Comparison of ENCODE assay signal across 28 mouse cellular contexts in genomic region chr8:106976436-106976835, GRCm38 (mm10). TPM values are rescaled to one million over a fixed set of nuclear protein-coding genes. Genes with fewer than 3 reads are reported as not detected.
A peak's percentile ranks its signal among the peaks of the same experiment; 100 is the strongest.
DNase-seq lines count a peak whose midpoint lies in the region; ATAC-seq and TF ChIP-seq lines count a peak whose summit lies in the region.
"Had no signal": no experiment of that assay in that cellular context is flagged by ENCODE, and none has a peak within 500 bp of the region (broad histone marks: within the 10 kb centered on the region; RNA-seq: fewer than 3 reads in every experiment).

No protein-coding gene starts in this region.

- no peaks in the 10 kb centered on the region; the same call in 1 of the 2 replicates for H3K36me3 ChIP-seq in kidney, adult 2 months (ENCODE audit: control insufficient read depth, insufficient read depth, low read length)
- peaks cover 5% of the 10 kb centered on the region; the same call in 1 of the 2 replicates for H3K36me3 ChIP-seq in kidney, embryonic 16.5 days (ENCODE audit: insufficient read depth, low read length)
- H3K36me3 ChIP-seq: embryonic facial prominence, embryonic 13.5 days; embryonic facial prominence, embryonic 15.5 days; forebrain, embryonic 12.5 days had no signal

- DNase-seq in adrenal gland, adult (ENCODE audit: inconsistent age in 2 of 2, low spot score in 1 of 2) = peak; percentile 38 to 60
- no peak for DNase-seq in adrenal gland, postnatal 10 days
- DNase-seq in kidney, adult 2 months = peak; percentile 58
- DNase-seq in kidney, postnatal 36 days = peak; percentile 27 to 53
- no peak for DNase-seq in kidney, postnatal 4 days
- DNase-seq: adrenal gland, adult 2 months; adrenal gland, postnatal 14 days; adrenal gland, postnatal 36 days; B cell, adult 2 months; cerebellum, adult 11-12 months; cerebellum, adult 2 months; cerebellum, adult 9-11 months; cerebellum, postnatal 14 days; cerebellum, postnatal 36 days; embryo, embryonic 11 days had no signal

- no peak for TF ChIP-seq POLR2A in kidney, adult 2 months (IDR thresholded peaks at IDR 0.05; ENCODE audit: low read depth, low read length)

- TF ChIP-seq CTCF in kidney, adult 2 months (conservative IDR thresholded peaks at IDR 0.05; ENCODE audit: insufficient read depth, insufficient read length, low read depth, low read length) = no peak

- ATAC-seq in kidney, embryonic 16.5 days (ENCODE audit: low FRiP score, low TSS enrichment) = no peak
- ATAC-seq: activated CD4-positive, CD25-positive, alpha-beta regulatory T cell, adult 4 months; CD4-positive, CD25-positive, alpha-beta regulatory T cell, adult 4 months; forebrain, embryonic 14.5 days; forebrain, embryonic 16.5 days; Patski had no signal

- H3K27me3 ChIP-seq in kidney, adult 2 months (replicated peaks; ENCODE audit: control insufficient read depth, insufficient read depth, low read length) = no peaks in the 10 kb centered on the region
- no peaks in the 10 kb centered on the region for H3K27me3 ChIP-seq in kidney, embryonic 16.5 days (ENCODE audit: insufficient read depth, low read length)
- H3K27me3 ChIP-seq: CH12.LX; embryonic facial prominence, embryonic 13.5 days; embryonic facial prominence, embryonic 15.5 days; Patski had no signal

- H3K4me3 ChIP-seq in kidney, adult 2 months (ENCODE audit: insufficient read depth, low read depth, low read length) = no peak overlapping the region
- no peak overlapping the region for H3K4me3 ChIP-seq in kidney, embryonic 16.5 days (ENCODE audit: low read length)
- H3K4me3 ChIP-seq: embryonic facial prominence, embryonic 13.5 days; embryonic facial prominence, embryonic 15.5 days; erythroblast, embryonic 14.5 days; forebrain, embryonic 10.5 days; forebrain, embryonic 12.5 days had no signal

- peaks cover 16% of the 10 kb centered on the region for H3K4me1 ChIP-seq in kidney, adult 2 months (ENCODE audit: control insufficient read depth, insufficient read depth, low read length)
- H3K4me1 ChIP-seq in kidney, embryonic 16.5 days (ENCODE audit: insufficient read depth, low read length) = 0 out of 2 replicates have a peak, but pooled peaks cover 3% of the 10 kb centered on the region

- H3K9me3 ChIP-seq in kidney, embryonic 16.5 days (ENCODE audit: low read length) = no peaks in the 10 kb centered on the region
- H3K9me3 ChIP-seq: embryonic facial prominence, embryonic 13.5 days; embryonic facial prominence, embryonic 15.5 days; forebrain, embryonic 10.5 days; forebrain, embryonic 12.5 days; G1E had no signal

- H3K4me2 ChIP-seq in kidney, embryonic 16.5 days (replicated peaks; ENCODE audit: low read depth, low read length) = no peak overlapping the region
- H3K4me2 ChIP-seq: embryonic facial prominence, embryonic 13.5 days; embryonic facial prominence, embryonic 15.5 days; forebrain, embryonic 12.5 days had no signal

- H3K9ac ChIP-seq in kidney, embryonic 16.5 days (replicated peaks; ENCODE audit: low read length) = no peak overlapping the region
- H3K9ac ChIP-seq: embryonic facial prominence, embryonic 13.5 days; embryonic facial prominence, embryonic 15.5 days; forebrain, embryonic 12.5 days had no signal

- no peak overlapping the region for H3K27ac ChIP-seq in kidney, adult 2 months (ENCODE audit: insufficient read depth, low read depth, low read length)
- no peak overlapping the region for H3K27ac ChIP-seq in kidney, embryonic 16.5 days (ENCODE audit: low read length)
- H3K27ac ChIP-seq: embryonic facial prominence, embryonic 13.5 days; embryonic facial prominence, embryonic 15.5 days; forebrain, embryonic 10.5 days; forebrain, embryonic 12.5 days had no signal

- 53% methylated on average over 4 of the region's 4 CpGs for WGBS in kidney, adult 2 months
- 59% methylated on average over 4 of the region's 4 CpGs for WGBS in kidney, embryonic 16.5 days

RNA-seq across cellular contexts. Expression of gene Sntb2, which starts 40.9 kb away (rescaled TPM):
- 10 to 100 TPM; 23.5 to 30.0 TPM for total RNA-seq in adrenal gland, postnatal 10 days (2021)
- 9.4 and 10.4 TPM in 2 replicates for polyA plus RNA-seq in kidney, adult 2 months (2012; rRNA removed)
- polyA plus RNA-seq in kidney, embryonic 16.5 days (2015; fragmentation: Nextera tagmentation; extraction: Ambion mirVana) = 12.2 and 15.9 TPM in 2 replicates

RNA-seq across cellular contexts. Expression of gene Vps4a, which starts 54.6 kb away (rescaled TPM):
- 10 to 100 TPM; 54.5 to 55.5 TPM for total RNA-seq in adrenal gland, postnatal 10 days (2021)
- 31.0 and 33.4 TPM in 2 replicates for polyA plus RNA-seq in kidney, adult 2 months (2012; rRNA removed)
- 68.0 and 68.8 TPM in 2 replicates for polyA plus RNA-seq in kidney, embryonic 16.5 days (2015; fragmentation: Nextera tagmentation; extraction: Ambion mirVana)

Comparison
In these comparisons a context has a peak if more than half of its experiments do, and no peak if none do; other contexts are left out.
1. DNase-seq: peak in adrenal gland, adult (2 of 2), kidney, adult 2 months (single experiment) and kidney, postnatal 36 days (2 of 2); none in adrenal gland, postnatal 10 days (single experiment) and kidney, postnatal 4 days (0 of 2).